Mouse (Mus musculus) heart, adult 2 months (tissue): ENCODE measurements at regions not wholly inside any gene's neighbourhood (a gene's known extent, or its start where the extent isn't known, plus 50 kb on each side); places are given as distances from the start of the nearest gene placed in this dataset.

Source experiments
- CTCF ChIP-seq: fragments of 200-600 bp; IDR thresholded peaks from 2 replicates; pipeline ENCODE4 v1.8.1; 2022; ENCODE audit warnings: antibody characterized with exemption, mild to moderate bottlenecking, moderate library complexity
- POLR2A ChIP-seq: fragments of 200-500 bp; IDR thresholded peaks from 2 replicates; pipeline ENCODE4 v1.6.1; 2011; ENCODE audit warnings: mild to moderate bottlenecking, low read depth, low read length, control low read depth; ENCODE audit not compliant: insufficient read depth

- TF ChIP-seq POLR2A (no peak), CTCF (no peak)
Measured at GRCm38 (mm10) chr14:53553771-53554170, 700.1 kb downstream of the Dad1 start.
